Mouse (Mus musculus): ENCODE measurements around the gene Gm128.

GRCm38 (mm10) chr3:95283589-95283941, 42.2 kb upstream of the Gm128 start:
- TF ChIP-seq CTCF (IDR thresholded peaks at IDR 0.05; ENCODE audit: low read depth): no peak
- no peak for TF ChIP-seq EP300 (IDR thresholded peaks at IDR 0.05; ENCODE audit: low read depth)
